Mouse (Mus musculus) liver, embryonic 14.5 days (tissue): ENCODE data around the gene 4933402N03Rik.

Experiments used
- CTCF ChIP-seq: IDR thresholded peaks from 2 replicates; pipeline ENCODE4 v1.5.1; 2016; ENCODE audit warnings: antibody characterized with exemption, low read depth, control low read depth
- EP300 ChIP-seq: IDR thresholded peaks from 2 replicates; pipeline ENCODE4 v1.6.1; 2016; ENCODE audit warnings: antibody characterized with exemption, low read depth

DNA sequence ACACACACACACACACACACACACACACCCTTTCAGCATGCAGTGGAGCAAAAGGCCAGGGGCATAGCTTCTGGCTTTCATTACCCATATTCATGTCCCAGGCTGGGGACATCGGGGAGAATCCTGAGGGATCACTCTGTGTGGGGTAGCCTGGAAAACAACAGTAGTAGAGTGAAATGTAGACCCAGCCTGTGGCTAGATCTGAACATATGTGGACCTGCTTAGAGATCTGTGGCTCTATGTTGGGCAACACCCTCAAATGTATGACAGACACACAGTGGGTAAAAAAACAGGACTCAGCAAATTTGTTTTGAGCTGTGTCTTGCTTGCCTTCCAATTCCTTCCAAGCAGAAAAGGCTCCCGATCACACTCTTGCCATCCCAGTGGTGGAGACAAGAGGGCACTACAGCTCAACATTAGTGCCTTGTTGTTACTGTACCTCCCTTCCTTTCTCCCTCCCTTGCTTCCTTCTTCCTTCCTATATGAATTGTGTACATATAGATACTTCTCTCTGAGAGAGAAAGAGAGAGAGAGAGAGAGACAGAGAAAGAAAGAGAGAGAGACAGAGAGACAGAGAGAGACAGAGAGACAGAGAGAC is 23.8 kb downstream of the 4933402N03Rik start:
- TF ChIP-seq CTCF (no peak), EP300 (no peak)
